Mouse (Mus musculus) midbrain, embryonic 16.5 days (tissue): ENCODE results near the gene Camk1g. TPM values are rescaled to one million over a fixed set of nuclear protein-coding genes. Genes with fewer than 3 reads are reported as not detected.
A peak's percentile ranks its signal among the peaks of the same experiment; 100 is the strongest.

Source experiments
- ATAC-seq: fragments of 200-750 bp; cut with Nextera tagmentation; 2 replicates; pipeline ENCODE4 v1.8.0; 2017; ENCODE audit warnings: moderate TSS enrichment
- H3K27ac ChIP-seq: fragments of 300-500 bp; sonication (generic); 2 replicates; pipeline ENCODE4 v1.5.1; 2014; ENCODE audit warnings: mild to moderate bottlenecking, low read length, mixed read lengths
- H3K27me3 ChIP-seq: fragments of 300-500 bp; sonication (generic); 2 replicates; pipeline ENCODE4 v1.6.1; 2014; ENCODE audit warnings: low read depth, low read length, mixed read lengths; ENCODE audit not compliant: control insufficient read depth, insufficient read depth
- H3K36me3 ChIP-seq: fragments of 300-500 bp; sonication (generic); 2 replicates; pipeline ENCODE4 v1.6.1; 2014; ENCODE audit warnings: mild to moderate bottlenecking, low read length, moderate library complexity, mixed read lengths; ENCODE audit not compliant: control insufficient read depth, insufficient read depth
- H3K4me1 ChIP-seq: fragments of 300-500 bp; sonication (generic); 2 replicates; pipeline ENCODE4 v1.6.1; 2014; ENCODE audit warnings: mild to moderate bottlenecking, low read length, mixed read lengths; ENCODE audit not compliant: control insufficient read depth, insufficient read depth
- H3K4me2 ChIP-seq: fragments of 300-500 bp; sonication (generic); 2 replicates; pipeline ENCODE4 v1.6.1; 2014; ENCODE audit warnings: mild to moderate bottlenecking, low read length, mixed read lengths
- H3K4me3 ChIP-seq: fragments of 300-500 bp; sonication (generic); 2 replicates; pipeline ENCODE4 v1.5.1; 2014; ENCODE audit warnings: low read depth, mild to moderate bottlenecking, low read length, moderate library complexity, mixed read lengths
- H3K9ac ChIP-seq: fragments of 300-500 bp; sonication (generic); 2 replicates; pipeline ENCODE4 v1.6.1; 2014; ENCODE audit warnings: low read depth, low read length, mixed read lengths
- H3K9me3 ChIP-seq: fragments of 300-500 bp; sonication (generic); replicated peaks from 2 replicates; pipeline ENCODE4 v1.6.1; 2014; ENCODE audit warnings: mild to moderate bottlenecking, low read length, mixed read lengths; ENCODE audit not compliant: control insufficient read depth, poor library complexity, severe bottlenecking
- WGBS: fragments of 180-500 bp; shearing (Covaris S2); extraction: QIAGEN DNeasy Blood & Tissue Kit; methylation state at CpG from one replicate; pipeline ENCODE4 v1.1.7; 2014; 5-methylcytosine and 5-hydroxymethylcytosine counted together
- polyA plus RNA-seq: library from polyadenylated mRNA; unstranded; fragments of >200 nt; fragmentation: Nextera tagmentation; extraction: Ambion mirVana; gene quantifications from 2 replicates; pipeline ENCODE4 v1.2.1, GENCODE M21; 2015

Gene Camk1g
- polyA plus RNA-seq, 1 experiment from 2014 or later = 53.5 TPM

DNA sequence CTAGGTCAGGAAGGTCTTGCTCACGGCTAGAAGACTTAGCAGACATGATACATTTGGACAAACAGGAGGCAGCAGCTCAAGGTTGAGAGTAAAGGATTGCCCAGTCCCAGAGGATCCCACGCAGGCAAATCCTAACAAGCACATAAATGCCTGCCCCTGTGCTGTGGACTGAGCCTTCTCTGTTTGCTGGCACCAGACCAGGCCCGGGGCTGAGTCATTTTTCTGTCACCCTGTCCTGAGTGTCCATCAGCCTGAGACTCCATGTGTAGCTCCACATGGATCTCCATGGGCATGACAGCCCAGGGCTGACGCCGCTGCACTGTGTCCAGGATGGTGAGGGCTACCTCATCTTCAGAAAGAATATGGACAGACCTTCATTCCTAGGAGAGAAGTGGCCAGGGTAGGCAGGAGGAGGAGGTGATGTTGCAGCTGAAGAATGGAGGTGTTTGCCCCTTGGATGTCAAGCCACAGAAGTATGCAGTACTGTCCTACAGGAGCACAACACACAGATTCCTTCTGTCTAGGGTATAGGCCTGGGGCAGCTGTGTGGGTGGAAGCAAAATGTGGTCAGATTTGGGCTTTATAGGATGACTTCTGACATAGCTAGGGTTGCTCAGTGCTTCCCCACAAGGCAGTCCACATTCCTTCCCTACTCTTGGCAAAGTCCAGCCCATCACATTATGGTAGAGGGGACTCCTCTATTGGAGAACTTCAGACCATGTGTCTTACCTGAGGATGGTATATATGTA is 27.7 kb downstream of the Camk1g start:
- peaks cover 6% of the 10 kb centered on the region for H3K36me3 ChIP-seq
- no peak overlapping the region for H3K27ac ChIP-seq
- no peaks in the 10 kb centered on the region; the same call in 1 of the 2 replicates for H3K4me1 ChIP-seq
- H3K4me2 ChIP-seq = no peak overlapping the region
- 94% methylated on average over 5 of the region's 5 CpGs for WGBS
- H3K27me3 ChIP-seq = no peaks in the 10 kb centered on the region
- no peak overlapping the region for H3K4me3 ChIP-seq
- H3K9me3 ChIP-seq = no peaks in the 10 kb centered on the region
- ATAC-seq = no peak
- no peak overlapping the region for H3K9ac ChIP-seq

DNA sequence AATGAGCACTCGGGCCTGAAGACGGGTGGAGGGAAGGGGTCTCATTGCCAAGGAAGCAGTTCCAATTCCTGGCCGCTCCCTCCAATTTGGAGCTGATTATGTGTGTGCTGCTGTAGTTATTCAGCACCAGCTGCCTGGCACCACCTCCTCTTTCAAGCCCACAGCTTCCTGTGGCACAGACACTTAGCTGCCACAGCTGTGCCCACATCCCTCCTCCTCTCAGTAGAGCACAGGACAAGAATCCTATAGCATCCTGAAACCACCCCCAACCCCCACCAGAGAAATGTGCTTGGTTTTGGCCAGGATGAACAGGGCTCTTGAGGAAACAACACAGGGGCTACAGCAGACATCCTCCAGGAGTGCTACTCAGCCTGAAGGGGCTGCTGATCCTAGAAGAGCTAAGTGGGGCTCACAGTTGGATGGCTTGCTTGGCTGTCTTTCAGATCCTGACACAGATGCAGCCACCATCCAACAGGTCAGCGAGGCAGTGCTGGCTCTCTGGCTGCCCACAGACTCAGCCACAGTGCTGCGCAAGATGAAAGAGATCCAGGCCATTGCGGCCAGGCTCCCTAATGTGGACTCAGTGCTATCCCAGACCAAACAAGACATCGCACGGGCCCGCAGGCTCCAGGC is 31.6 kb downstream of the Camk1g start:
- Histone ChIP-seq H3K9ac (no peak overlapping the region; the same call in 1 of the 2 replicates), H3K4me3 (no peak overlapping the region), H3K9me3 (no peaks in the 10 kb centered on the region), H3K4me2 (no peak overlapping the region), H3K27ac (peak overlapping the region; percentile 29), H3K27me3 (no peaks in the 10 kb centered on the region), H3K36me3 (no peaks in the 10 kb centered on the region), H3K4me1 (peaks cover 7% of the 10 kb centered on the region)
- peak; percentile 40 for ATAC-seq
- WGBS = 63% methylated on average over 9 of the region's 9 CpGs

DNA sequence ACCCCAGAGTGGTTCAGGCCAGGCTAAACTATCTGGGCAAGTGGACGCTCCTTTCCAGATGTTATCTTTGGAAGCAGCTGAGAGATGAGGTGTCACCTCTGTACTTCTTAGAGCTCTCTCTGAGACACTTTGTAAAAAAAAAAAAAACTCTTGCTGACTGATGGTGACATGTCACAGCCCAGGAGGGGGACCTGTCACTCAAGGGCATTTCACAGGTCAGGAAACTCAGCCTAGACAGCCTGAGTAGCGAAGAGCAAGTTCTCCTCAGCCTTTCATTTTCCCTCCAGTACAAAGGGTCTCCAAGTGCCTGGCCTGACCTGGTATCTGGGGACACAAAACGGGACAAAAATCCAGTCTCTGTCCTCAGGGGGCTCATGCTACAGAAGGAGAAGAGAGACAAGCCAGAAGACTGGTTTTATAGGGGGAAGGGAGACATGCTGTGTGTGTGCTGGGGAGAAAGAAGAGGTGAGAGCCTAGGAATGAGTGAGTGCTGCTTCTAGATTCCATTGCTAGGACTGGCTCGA is 32.2 kb downstream of the Camk1g start:
- Histone ChIP-seq H3K4me2 (no peak overlapping the region), H3K9ac (no peak overlapping the region), H3K36me3 (no peaks in the 10 kb centered on the region), H3K27ac (no peak overlapping the region), H3K27me3 (no peaks in the 10 kb centered on the region), H3K4me1 (peaks cover 7% of the 10 kb centered on the region), H3K9me3 (no peaks in the 10 kb centered on the region), H3K4me3 (no peak overlapping the region)
- 63% methylated on average over 4 of the region's 4 CpGs for WGBS
- ATAC-seq = no peak

DNA sequence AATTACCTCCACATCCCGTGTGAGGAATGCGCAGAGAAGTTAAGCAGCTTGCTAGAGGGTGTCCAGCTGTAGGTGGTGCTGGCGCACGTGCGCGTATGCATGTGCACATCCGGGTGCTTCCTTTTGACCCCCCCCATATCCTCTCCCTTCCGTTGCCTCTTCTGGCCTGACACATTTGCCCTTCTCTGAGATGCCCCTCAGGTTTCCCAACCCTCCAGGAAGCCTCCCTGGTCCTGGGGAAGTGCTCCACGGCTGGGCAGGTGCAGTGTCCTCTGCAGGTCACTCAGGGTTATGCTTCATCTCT is 33.1 kb downstream of the Camk1g start:
- H3K4me1 ChIP-seq = peaks cover 7% of the 10 kb centered on the region
- no peak overlapping the region for H3K9ac ChIP-seq
- H3K4me3 ChIP-seq = no peak overlapping the region
- WGBS = 87% methylated on average over 9 of the region's 9 CpGs
- H3K4me2 ChIP-seq = no peak overlapping the region
- H3K27me3 ChIP-seq = no peaks in the 10 kb centered on the region
- H3K36me3 ChIP-seq = no peaks in the 10 kb centered on the region
- no peak overlapping the region for H3K27ac ChIP-seq
- ATAC-seq = no peak
- no peaks in the 10 kb centered on the region for H3K9me3 ChIP-seq

DNA sequence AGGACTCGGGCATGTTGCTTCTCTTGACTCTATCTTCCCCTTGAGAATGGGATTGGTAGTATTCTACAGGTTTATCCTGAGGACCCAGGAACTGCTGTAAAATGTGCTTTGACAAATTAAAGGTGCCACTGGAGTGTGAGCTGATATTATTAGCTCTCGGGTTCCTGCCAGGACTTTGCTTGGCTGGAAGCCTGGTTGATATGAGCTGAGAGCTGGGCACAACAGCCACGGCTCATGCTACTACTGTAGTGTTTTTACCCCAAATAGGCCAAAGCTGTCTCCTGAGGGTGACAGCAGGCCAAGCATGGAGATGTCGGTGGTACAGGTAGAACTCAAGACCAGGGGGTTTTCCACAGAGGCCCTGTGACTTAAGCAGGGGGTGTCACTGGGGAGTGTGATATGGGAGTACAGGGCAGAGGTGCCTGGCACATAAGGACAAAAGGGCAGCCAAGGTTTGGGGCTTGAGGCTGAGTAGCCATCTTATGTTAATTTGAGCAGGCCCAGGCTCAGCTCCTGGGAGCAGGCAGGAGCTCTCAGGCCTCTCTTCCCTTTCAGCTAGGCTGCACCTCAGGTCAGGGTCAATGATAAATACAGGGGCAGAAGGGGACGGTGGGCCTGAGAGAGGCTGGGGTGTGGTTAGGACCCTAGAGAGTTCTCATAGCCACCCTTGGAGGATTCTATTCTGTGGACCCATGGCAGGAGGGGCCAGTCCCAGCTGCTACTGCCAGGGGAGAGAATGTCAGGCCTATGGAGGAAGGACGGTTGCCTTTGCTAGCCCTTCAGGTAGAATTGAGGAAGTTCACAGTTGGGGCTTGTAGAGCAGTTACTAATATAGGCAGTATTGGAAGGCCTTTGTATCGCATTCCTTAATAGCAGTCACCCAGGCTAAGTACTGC is 33.7 kb downstream of the Camk1g start:
- no peak overlapping the region for H3K9ac ChIP-seq
- H3K4me1 ChIP-seq = peaks cover 7% of the 10 kb centered on the region
- no peak overlapping the region for H3K4me3 ChIP-seq
- H3K27me3 ChIP-seq = no peaks in the 10 kb centered on the region
- no peaks in the 10 kb centered on the region for H3K36me3 ChIP-seq
- no peak overlapping the region for H3K4me2 ChIP-seq
- H3K27ac ChIP-seq = no peak overlapping the region
- no peaks in the 10 kb centered on the region for H3K9me3 ChIP-seq
- no peak for ATAC-seq
- 82% methylated on average over 7 of the region's 7 CpGs for WGBS

DNA sequence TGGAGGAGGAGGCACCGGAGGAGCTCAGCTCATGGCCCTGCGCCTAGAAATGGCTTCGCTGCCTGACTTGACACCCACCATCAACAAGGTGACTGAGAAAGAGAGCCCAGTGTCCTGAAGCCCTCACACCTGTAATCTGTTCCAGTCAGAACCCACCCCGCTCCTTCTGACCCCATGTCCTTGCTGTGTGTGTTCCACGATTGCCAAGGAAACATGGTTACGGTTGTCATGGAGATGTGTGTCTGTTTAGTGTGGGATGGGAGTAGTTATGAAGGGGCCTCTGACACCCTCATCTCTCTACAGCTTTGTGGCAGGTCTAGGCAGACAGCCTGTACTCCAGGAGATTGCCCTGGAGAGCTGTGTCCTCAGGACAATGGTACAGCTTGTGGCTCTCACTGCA is 35.6 kb downstream of the Camk1g start:
- Histone ChIP-seq H3K27me3 (no peaks in the 10 kb centered on the region), H3K36me3 (no peaks in the 10 kb centered on the region), H3K27ac (peak overlapping the region; percentile 29; the same call in 1 of the 2 replicates), H3K4me3 (no peak overlapping the region), H3K9me3 (no peaks in the 10 kb centered on the region), H3K4me2 (no peak overlapping the region), H3K4me1 (peaks cover 13% of the 10 kb centered on the region), H3K9ac (no peak overlapping the region)
- 56% methylated on average over 6 of the region's 6 CpGs for WGBS
- ATAC-seq = peak; percentile 41; the same call in 1 of the 2 replicates

DNA sequence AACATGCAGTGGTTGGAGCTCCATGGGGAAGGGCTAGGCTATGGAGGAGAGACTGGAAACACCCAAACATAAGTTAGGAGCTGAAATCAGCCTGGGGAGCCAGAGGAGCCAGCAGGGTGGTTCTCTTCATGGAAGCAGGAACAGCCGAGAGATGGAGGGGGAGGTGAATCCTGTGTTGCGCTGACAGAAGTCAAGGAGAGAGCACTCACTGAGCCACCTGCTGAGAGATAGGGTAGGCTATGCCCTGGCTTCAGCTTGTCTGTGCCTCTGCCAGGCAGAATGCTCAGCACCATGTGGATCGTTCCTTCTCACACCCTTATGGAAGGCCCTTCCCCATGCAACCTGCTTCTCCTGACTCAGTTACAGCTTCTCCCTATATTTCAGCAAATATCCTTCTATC is 36.3 kb downstream of the Camk1g start:
- Histone ChIP-seq H3K36me3 (no peaks in the 10 kb centered on the region), H3K9ac (no peak overlapping the region), H3K4me1 (peaks cover 13% of the 10 kb centered on the region), H3K4me2 (no peak overlapping the region), H3K9me3 (no peaks in the 10 kb centered on the region), H3K27ac (no peak overlapping the region), H3K4me3 (no peak overlapping the region), H3K27me3 (no peaks in the 10 kb centered on the region)
- 84% methylated on average over 3 of the region's 3 CpGs for WGBS
- no peak for ATAC-seq

DNA sequence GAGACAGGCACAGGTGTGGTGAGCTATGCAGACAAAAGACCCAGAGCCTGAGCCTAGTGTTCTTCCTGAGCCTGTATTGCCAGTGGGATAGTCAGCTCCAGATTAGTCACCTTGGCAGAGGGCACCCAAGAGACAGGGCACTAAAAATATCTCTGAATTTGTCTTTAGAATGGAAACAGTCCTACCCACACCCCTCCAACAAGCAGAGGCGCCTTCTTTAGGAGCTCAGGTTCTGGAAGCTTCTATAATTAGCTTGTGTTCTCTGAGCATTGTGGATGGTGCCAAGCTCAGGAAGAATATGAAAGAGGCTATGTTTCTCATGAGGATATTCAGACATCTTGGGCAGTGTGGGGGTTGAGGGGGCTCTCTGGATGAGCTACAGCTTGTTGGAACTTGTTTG is 37.4 kb downstream of the Camk1g start:
- Histone ChIP-seq H3K4me3 (no peak overlapping the region), H3K27me3 (no peaks in the 10 kb centered on the region), H3K9me3 (no peaks in the 10 kb centered on the region), H3K27ac (no peak overlapping the region), H3K9ac (no peak overlapping the region), H3K36me3 (no peaks in the 10 kb centered on the region), H3K4me1 (peaks cover 13% of the 10 kb centered on the region), H3K4me2 (no peak overlapping the region)
- WGBS = 93% methylated on average over 1 of the region's 1 CpGs
- ATAC-seq = no peak
